In the genomic region with DNA sequence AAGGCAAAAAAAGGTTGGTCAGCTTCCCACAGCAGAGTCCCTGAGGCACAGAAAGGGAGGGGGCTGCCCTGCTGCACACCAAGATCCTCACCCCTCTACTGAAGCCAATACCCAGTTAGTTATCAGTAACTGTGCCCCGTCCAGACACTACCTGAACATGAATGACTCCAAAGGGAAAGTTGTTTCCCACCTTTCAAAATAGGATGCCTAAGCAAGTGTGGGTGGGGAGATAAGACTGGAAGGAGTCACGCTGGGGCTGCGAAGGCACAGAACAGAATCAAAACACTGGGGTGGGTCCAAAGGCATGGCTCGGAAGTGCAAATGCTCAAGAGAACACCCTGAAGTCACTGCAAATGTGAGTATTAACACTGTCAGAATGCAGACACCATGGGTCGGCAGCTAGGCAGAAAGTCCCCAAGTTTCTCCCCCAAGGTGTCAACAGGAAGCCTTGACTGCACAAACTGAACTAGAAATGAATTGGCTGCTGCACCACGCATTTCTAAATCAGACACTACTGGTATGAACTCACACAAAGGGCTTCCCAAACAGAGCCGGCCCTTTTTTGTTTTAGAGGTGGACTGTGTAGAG, we compare ENCODE assay signal across 12 mouse cellular contexts. TPM values are rescaled to one million over a fixed set of nuclear protein-coding genes. Genes with fewer than 3 reads are reported as not detected.
DNase-seq lines count a peak whose midpoint lies in the region; ATAC-seq lines count a peak whose summit lies in the region.
"Had no signal": no experiment of that assay in that cellular context is flagged by ENCODE, and none has a peak within 500 bp of the region (broad histone marks: within the 10 kb centered on the region; RNA-seq: fewer than 3 reads in every experiment).

No protein-coding gene starts in this region.

- DNase-seq in lung, postnatal 10 days, result no peak
- DNase-seq in c-Kit-positive CD71-negative TER-119-negative erythroid progenitor cells, embryonic 14.5 days (ENCODE audit: low read depth), result peak; percentile 34
- DNase-seq in spleen, postnatal 4 days (ENCODE audit: low spot score in 2 of 2), result peak; percentile 72 to 78
- DNase-seq in right cerebral cortex, postnatal 36 days (ENCODE audit: low spot score in 2 of 2), result no peak
- DNase-seq: layer of hippocampus, postnatal 36 days; lung, adult 18-20 months; thymus, postnatal 36 days had no signal

- H3K9me3 ChIP-seq in lung, embryonic 16.5 days (ENCODE audit: control insufficient read depth, low read length), result no peaks in the 10 kb centered on the region
- H3K9me3 ChIP-seq in liver, embryonic 15.5 days (replicated peaks), result no peaks in the 10 kb centered on the region

- no peaks in the 10 kb centered on the region for H3K36me3 ChIP-seq in lung, embryonic 16.5 days (ENCODE audit: control insufficient read depth, insufficient read depth, low read length)
- peaks cover 17% of the 10 kb centered on the region for H3K36me3 ChIP-seq in liver, embryonic 15.5 days (replicated peaks)

- no peaks in the 10 kb centered on the region for H3K4me1 ChIP-seq in lung, embryonic 16.5 days (replicated peaks; ENCODE audit: control insufficient read depth, insufficient read depth, low read length)
- peaks cover 94% of the 10 kb centered on the region for H3K4me1 ChIP-seq in liver, embryonic 15.5 days (replicated peaks)

- 42% methylated on average over 7 of the region's 7 CpGs for WGBS in lung, embryonic 16.5 days
- 12% methylated on average over 7 of the region's 7 CpGs for WGBS in liver, embryonic 15.5 days (ENCODE audit: insufficient replicate concordance)

- H3K4me3 ChIP-seq in lung, embryonic 16.5 days (ENCODE audit: low read length), result no peak overlapping the region
- peak overlapping the region; percentile 96 for H3K4me3 ChIP-seq in liver, embryonic 15.5 days (replicated peaks)

- no peak overlapping the region for H3K27ac ChIP-seq in lung, embryonic 16.5 days (ENCODE audit: low read length)
- peak overlapping the region; percentile 99 for H3K27ac ChIP-seq in liver, embryonic 15.5 days (replicated peaks)

- no peak overlapping the region for H3K9ac ChIP-seq in lung, embryonic 16.5 days (ENCODE audit: low read length)
- H3K9ac ChIP-seq in liver, embryonic 15.5 days, result peak overlapping the region; percentile 58

- no peak overlapping the region for H3K4me2 ChIP-seq in lung, embryonic 16.5 days (ENCODE audit: low read depth, low read length)
- H3K4me2 ChIP-seq in liver, embryonic 15.5 days, result peak overlapping the region; percentile 88

- ATAC-seq in lung, embryonic 16.5 days (ENCODE audit: low read depth), result 0 out of 2 replicates have a peak, but pooled peaks have one; percentile 11
- peak; percentile 89 for ATAC-seq in liver, embryonic 15.5 days (ENCODE audit: insufficient read depth)
- ATAC-seq in granulocyte monocyte progenitor cell, adult 5-6 weeks (replicated peaks; ENCODE audit: poor library complexity, severe bottlenecking), result no peak
- ATAC-seq in monocyte, adult 5-6 weeks (replicated peaks; ENCODE audit: insufficient number of reproducible peaks, low FRiP score, low TSS enrichment, poor library complexity, severe bottlenecking), result no peak
- ATAC-seq: forebrain, embryonic 14.5 days had no signal

- peaks cover 13% of the 10 kb centered on the region; the same call in 1 of the 2 replicates for H3K27me3 ChIP-seq in lung, embryonic 16.5 days (ENCODE audit: control insufficient read depth, insufficient read depth, low read depth, low read length)
- H3K27me3 ChIP-seq in liver, embryonic 15.5 days, result peaks cover 19% of the 10 kb centered on the region

RNA-seq across cellular contexts. Expression of a gene that starts 6.7 kb away (rescaled TPM):
- 13.2 and 15.9 TPM in 2 replicates for polyA plus RNA-seq in lung, embryonic 16.5 days (2015; fragmentation: Nextera tagmentation; extraction: Ambion mirVana)
- 94.2 and 107 TPM in 2 replicates for polyA plus RNA-seq in liver, embryonic 15.5 days (2015; fragmentation: Nextera tagmentation; extraction: Ambion mirVana)
- total RNA-seq in granulocyte monocyte progenitor cell, adult 5-6 weeks (2014; fragmentation: Nextera tagmentation), result 0.34 TPM in 1 of 2 replicates, not detected in the other
- 0.36 and 0.47 TPM in 2 replicates for total RNA-seq in granulocyte monocyte progenitor cell, adult 5-6 weeks (2017)
- 16.9 to 63.7 TPM (median 57.7 TPM) in 3 replicates for total RNA-seq in monocyte, adult 5-6 weeks (2017)

Comparison
In these comparisons a context has a peak if more than half of its experiments do, and no peak if none do; other contexts are left out.
1. ATAC-seq: peak in lung, embryonic 16.5 days (single experiment) and liver, embryonic 15.5 days (single experiment); none in granulocyte monocyte progenitor cell, adult 5-6 weeks (single experiment) and monocyte, adult 5-6 weeks (single experiment).
2. DNase-seq: peak in c-Kit-positive CD71-negative TER-119-negative erythroid progenitor cells, embryonic 14.5 days (single experiment) and spleen, postnatal 4 days (2 of 2); none in lung, postnatal 10 days (single experiment) and right cerebral cortex, postnatal 36 days (0 of 2).
3. RNA of a gene that starts 6.7 kb away (total RNA-seq): 16.9 to 63.7 TPM in monocyte, adult 5-6 weeks; 0.34 to 0.47 TPM in granulocyte monocyte progenitor cell, adult 5-6 weeks; every median in the first group is over 10 times any median in the second.